26 mouse cellular contexts compared by ENCODE assay signal in the genomic region with DNA sequence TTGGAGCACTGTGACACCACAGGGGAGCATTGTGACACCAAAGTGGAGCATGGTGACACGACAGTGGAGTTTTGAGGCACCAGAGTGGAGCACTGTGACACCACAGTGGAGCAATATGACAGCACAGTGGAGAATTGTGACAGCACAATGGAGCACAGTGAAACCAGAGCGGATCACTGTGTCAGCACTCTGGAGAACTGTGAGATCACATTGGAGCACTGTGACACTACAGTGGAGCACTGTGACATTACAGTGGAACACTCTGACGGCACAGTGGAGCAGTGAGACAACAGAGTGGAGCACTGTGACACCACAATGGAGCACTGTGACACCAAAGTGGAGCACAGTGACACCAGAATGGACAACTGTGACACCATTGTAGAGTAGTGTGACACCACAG.
A peak's percentile ranks its signal among the peaks of the same experiment; 100 is the strongest.
DNase-seq lines count a peak whose midpoint lies in the region; ATAC-seq and TF ChIP-seq lines count a peak whose summit lies in the region.
"Had no signal": no experiment of that assay in that cellular context is flagged by ENCODE, and none has a peak within 500 bp of the region (broad histone marks: within the 10 kb centered on the region; RNA-seq: fewer than 3 reads in every experiment).

No protein-coding gene starts in this region.

- no peak overlapping the region for H3K27ac ChIP-seq in heart, embryonic 12.5 days (ENCODE audit: poor library complexity, severe bottlenecking)
- no peak overlapping the region for H3K27ac ChIP-seq in liver, postnatal 0 days (ENCODE audit: low read depth)
- H3K27ac ChIP-seq in neural tube, embryonic 11.5 days (ENCODE audit: low read depth, low read length), result no peak overlapping the region
- H3K27ac ChIP-seq in neural tube, embryonic 15.5 days (replicated peaks), result no peak overlapping the region
- no peak overlapping the region for H3K27ac ChIP-seq in hindbrain, embryonic 13.5 days
- H3K27ac ChIP-seq: embryonic facial prominence, embryonic 10.5 days; embryonic facial prominence, embryonic 15.5 days; forebrain, embryonic 13.5 days; heart, adult 2 months; hindbrain, embryonic 14.5 days; limb, embryonic 13.5 days; liver, embryonic 14.5 days; midbrain, embryonic 15.5 days; neural tube, embryonic 12.5 days; stomach, postnatal 0 days had no signal

- no peak overlapping the region for H3K4me3 ChIP-seq in heart, embryonic 12.5 days
- H3K4me3 ChIP-seq in liver, postnatal 0 days (ENCODE audit: low read depth, low read length), result no peak overlapping the region
- H3K4me3 ChIP-seq in neural tube, embryonic 11.5 days (ENCODE audit: low read depth, low read length), result no peak overlapping the region
- no peak overlapping the region for H3K4me3 ChIP-seq in neural tube, embryonic 15.5 days (replicated peaks)
- no peak overlapping the region for H3K4me3 ChIP-seq in hindbrain, embryonic 13.5 days
- H3K4me3 ChIP-seq: embryonic facial prominence, embryonic 10.5 days; embryonic facial prominence, embryonic 15.5 days; forebrain, embryonic 13.5 days; heart, adult 2 months; limb, embryonic 13.5 days; midbrain, embryonic 15.5 days; neural tube, embryonic 12.5 days had no signal

- 42% methylated on average over 3 of the region's 3 CpGs for WGBS in heart, embryonic 12.5 days
- WGBS in liver, postnatal 0 days (ENCODE audit: insufficient replicate concordance), result 34% methylated on average over 3 of the region's 3 CpGs
- 55% methylated on average over 3 of the region's 3 CpGs for WGBS in neural tube, embryonic 11.5 days
- WGBS in neural tube, embryonic 15.5 days, result 47% methylated on average over 3 of the region's 3 CpGs
- WGBS in hindbrain, embryonic 13.5 days, result 50% methylated on average over 3 of the region's 3 CpGs

- TF ChIP-seq CTCF in liver, postnatal 0 days (IDR thresholded peaks at IDR 0.05; ENCODE audit: low read depth), result no peak

- H3K36me3 ChIP-seq in heart, embryonic 12.5 days, result no peaks in the 10 kb centered on the region
- no peaks in the 10 kb centered on the region for H3K36me3 ChIP-seq in liver, postnatal 0 days (replicated peaks; ENCODE audit: insufficient read depth, low read length)
- H3K36me3 ChIP-seq in neural tube, embryonic 11.5 days (ENCODE audit: control insufficient read depth, insufficient read depth, low read length), result peaks cover 3% of the 10 kb centered on the region; the same call in 1 of the 2 replicates
- no peaks in the 10 kb centered on the region for H3K36me3 ChIP-seq in neural tube, embryonic 15.5 days
- no peaks in the 10 kb centered on the region for H3K36me3 ChIP-seq in hindbrain, embryonic 13.5 days
- H3K36me3 ChIP-seq: embryonic facial prominence, embryonic 10.5 days; embryonic facial prominence, embryonic 15.5 days; limb, embryonic 13.5 days; midbrain, embryonic 15.5 days had no signal

- no peaks in the 10 kb centered on the region for H3K27me3 ChIP-seq in heart, embryonic 12.5 days (replicated peaks)
- no peaks in the 10 kb centered on the region for H3K27me3 ChIP-seq in liver, postnatal 0 days (ENCODE audit: insufficient read depth, low read length)
- H3K27me3 ChIP-seq in neural tube, embryonic 11.5 days (ENCODE audit: control insufficient read depth, insufficient read depth, low read length), result no peaks in the 10 kb centered on the region
- H3K27me3 ChIP-seq in neural tube, embryonic 15.5 days (replicated peaks), result no peaks in the 10 kb centered on the region
- H3K27me3 ChIP-seq in hindbrain, embryonic 13.5 days, result no peaks in the 10 kb centered on the region
- H3K27me3 ChIP-seq: embryonic facial prominence, embryonic 15.5 days; forebrain, embryonic 13.5 days; limb, embryonic 13.5 days; midbrain, embryonic 15.5 days; neural tube, embryonic 12.5 days had no signal

- TF ChIP-seq EP300 in liver, postnatal 0 days (IDR thresholded peaks at IDR 0.05; ENCODE audit: low read depth), result no peak

- H3K9ac ChIP-seq in heart, embryonic 12.5 days, result no peak overlapping the region
- H3K9ac ChIP-seq in liver, postnatal 0 days (replicated peaks), result no peak overlapping the region
- no peak overlapping the region for H3K9ac ChIP-seq in neural tube, embryonic 11.5 days (ENCODE audit: low read length)
- no peak overlapping the region for H3K9ac ChIP-seq in neural tube, embryonic 15.5 days (replicated peaks)
- H3K9ac ChIP-seq in hindbrain, embryonic 13.5 days, result no peak overlapping the region
- H3K9ac ChIP-seq: embryonic facial prominence, embryonic 15.5 days; forebrain, embryonic 13.5 days; hindbrain, embryonic 14.5 days; limb, embryonic 13.5 days; liver, embryonic 14.5 days; lung, embryonic 14.5 days; midbrain, embryonic 15.5 days; neural tube, embryonic 12.5 days had no signal

- ATAC-seq in heart, embryonic 12.5 days (ENCODE audit: insufficient number of reproducible peaks, low FRiP score), result no peak
- ATAC-seq in liver, postnatal 0 days, result no peak
- ATAC-seq in neural tube, embryonic 11.5 days (ENCODE audit: insufficient read depth, low FRiP score, low TSS enrichment), result no peak
- no peak for ATAC-seq in neural tube, embryonic 15.5 days (ENCODE audit: low FRiP score)
- ATAC-seq in hindbrain, embryonic 13.5 days (ENCODE audit: low FRiP score), result no peak
- ATAC-seq: forebrain, embryonic 13.5 days; intestine, postnatal 0 days; midbrain, embryonic 15.5 days had no signal

- H3K9me3 ChIP-seq in heart, embryonic 12.5 days (replicated peaks), result peaks cover 86% of the 10 kb centered on the region
- peaks cover 13% of the 10 kb centered on the region for H3K9me3 ChIP-seq in liver, postnatal 0 days (ENCODE audit: low read length)
- H3K9me3 ChIP-seq in neural tube, embryonic 11.5 days (ENCODE audit: control insufficient read depth, low read length), result peaks cover 85% of the 10 kb centered on the region
- peaks cover 81% of the 10 kb centered on the region for H3K9me3 ChIP-seq in neural tube, embryonic 15.5 days (replicated peaks)
- peaks cover 84% of the 10 kb centered on the region for H3K9me3 ChIP-seq in hindbrain, embryonic 13.5 days

- no peak overlapping the region for H3K4me2 ChIP-seq in heart, embryonic 12.5 days
- H3K4me2 ChIP-seq in liver, postnatal 0 days (ENCODE audit: low read depth, low read length), result no peak overlapping the region
- no peak overlapping the region for H3K4me2 ChIP-seq in neural tube, embryonic 11.5 days (ENCODE audit: low read depth)
- H3K4me2 ChIP-seq in neural tube, embryonic 15.5 days, result no peak overlapping the region
- no peak overlapping the region for H3K4me2 ChIP-seq in hindbrain, embryonic 13.5 days
- H3K4me2 ChIP-seq: embryonic facial prominence, embryonic 15.5 days; forebrain, embryonic 13.5 days; hindbrain, embryonic 14.5 days; limb, embryonic 13.5 days; lung, embryonic 14.5 days; midbrain, embryonic 15.5 days; neural tube, embryonic 12.5 days had no signal

- no peaks in the 10 kb centered on the region for H3K4me1 ChIP-seq in heart, embryonic 12.5 days (replicated peaks)
- no peaks in the 10 kb centered on the region for H3K4me1 ChIP-seq in liver, postnatal 0 days (ENCODE audit: insufficient read depth)
- no peaks in the 10 kb centered on the region for H3K4me1 ChIP-seq in neural tube, embryonic 11.5 days (ENCODE audit: control insufficient read depth, insufficient read depth, low read length)
- H3K4me1 ChIP-seq in neural tube, embryonic 15.5 days, result no peaks in the 10 kb centered on the region
- no peaks in the 10 kb centered on the region for H3K4me1 ChIP-seq in hindbrain, embryonic 13.5 days (replicated peaks)
- H3K4me1 ChIP-seq: embryonic facial prominence, embryonic 10.5 days; embryonic facial prominence, embryonic 15.5 days; forebrain, embryonic 13.5 days; limb, embryonic 13.5 days; midbrain, embryonic 15.5 days; neural tube, embryonic 12.5 days had no signal

- DNase-seq in heart, adult 11 months, result peak; percentile 78
- DNase-seq in liver (peak; percentile 1), 416B (ENCODE audit: low read depth) (peak; percentile 4)
- no peak for DNase-seq in liver, postnatal 0 days
- DNase-seq in neural tube, embryonic 11.5 days (ENCODE audit: low spot score), result peak; percentile 8
- DNase-seq: adrenal gland, adult 2 months; adrenal gland, postnatal 36 days; B cell, adult 2 months; cerebellum, adult 8-10 months; cerebellum, postnatal 25 days; lung, embryonic 14.5 days; right cerebral cortex, postnatal 4 days had no signal
